Mouse (Mus musculus): Measurements from ENCODE around the gene Tomm34. TPM values are rescaled to one million over a fixed set of nuclear protein-coding genes. Genes with fewer than 3 reads are reported as not detected.
A peak's percentile ranks its signal among the peaks of the same experiment; 100 is the strongest.

The Tomm34 gene
- total and polyA plus RNA-seq, 3 experiments: 25.6 to 40.7 (median 26.8) TPM

DNA sequence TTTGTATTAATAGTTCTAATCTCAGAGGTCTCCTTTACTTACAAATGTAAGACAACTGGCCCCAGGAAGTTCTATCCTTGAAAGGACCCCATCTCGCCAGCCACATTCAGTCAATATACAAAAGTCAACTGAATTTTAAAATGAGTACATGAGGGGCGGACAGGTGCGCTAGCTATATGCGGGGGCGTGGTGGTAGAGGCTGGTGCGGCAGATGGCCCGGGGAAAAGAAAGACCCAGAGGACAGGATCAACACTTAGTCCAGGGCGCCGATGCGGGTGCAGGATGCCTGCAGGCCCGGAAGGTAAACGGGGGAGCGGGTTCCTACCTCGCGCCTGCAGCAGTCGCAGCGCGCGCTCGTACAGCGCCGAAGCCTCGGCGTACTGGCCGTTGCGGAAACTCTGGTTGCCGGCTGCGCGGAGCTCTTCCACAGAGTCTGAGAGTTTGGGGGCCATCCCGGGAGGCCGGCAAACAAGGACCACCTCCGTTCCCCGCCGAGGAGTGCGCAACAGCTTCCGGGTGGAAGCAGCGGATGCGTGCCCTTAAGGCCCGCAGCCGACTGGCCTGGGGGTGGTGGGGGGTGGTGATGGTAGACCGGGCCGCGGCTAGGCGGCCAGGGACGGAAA is 716 bp downstream of the Tomm34 start, which contains the start of gene Stk4:
TSS of gene Stk4 (plus strand) at position 181 of the 623 bp plus-strand sequence.
- dilution Hi-C loops (cut with MboI; ENCODE audit: extremely low pct_ligation_motif_present, extremely low pct_unique_long_range_greater_than_20kb, low sequenced_read_pairs): no loop called here
- peaks cover 5 to 40% of the 10 kb centered on the region in 2 experiments; a peak in 3 of 4 replicates for H3K4me1 ChIP-seq (ENCODE audit: control insufficient read depth in 1 of 2, insufficient read depth in 2 of 2)
- in situ Hi-C loops (cut with MboI; ENCODE audit: low pct_ligation_motif_present, low pct_unique_long_range_greater_than_20kb, low sequenced_read_pairs): no loop called here
- peak within 1 kb of the TSS; percentile 93 for H3K4me2 ChIP-seq (ENCODE audit: insufficient read depth, low read depth, poor library complexity, severe bottlenecking)
- peaks cover 16 to 39% of the 10 kb centered on the region in 2 experiments for H3K36me3 ChIP-seq (replicated peaks in 1 of 2; ENCODE audit: control insufficient read depth in 1 of 2, insufficient read depth in 1 of 2, low read length in 1 of 2)
- H3K4me3 ChIP-seq (replicated peaks in 1 of 3; ENCODE audit: low read depth in 2 of 3, low read length in 2 of 3, poor library complexity in 1 of 3): peak within 1 kb of the TSS; percentile 87 to 94 (median 89)
- no peak for DNase-seq (ENCODE audit: extremely low read depth)
- H3K9ac ChIP-seq (ENCODE audit: insufficient read depth, low read depth): peak within 1 kb of the TSS; percentile 65
- TF ChIP-seq BHLHE40 (IDR thresholded peaks at IDR 0.05; ENCODE audit: low read depth, low read length) (peak; percentile 13; the same call in 1 of the 2 replicates), POLR2A (IDR thresholded peaks at IDR 0.05; ENCODE audit: low read depth, low read length) (no peak), UBTF (IDR thresholded peaks at IDR 0.05; ENCODE audit: low read depth, low read length) (peak; percentile 87), MAZ (IDR thresholded peaks at IDR 0.05; ENCODE audit: low read depth, low read length) (no peak), PAX5 (IDR thresholded peaks at IDR 0.05; ENCODE audit: low read length) (no peak)
- no peaks in the 10 kb centered on the region for H3K27me3 ChIP-seq (replicated peaks)
- peak within 1 kb of the TSS; percentile 2; the same call in 1 of the 2 replicates for H3K27ac ChIP-seq (ENCODE audit: insufficient read depth, low read depth)
- H3K9me3 ChIP-seq (replicated peaks; ENCODE audit: low read length): no peaks in the 10 kb centered on the region
- peaks cover 58% of the 10 kb centered on the region for H3K79me2 ChIP-seq (replicated peaks; ENCODE audit: control insufficient read depth, extremely low read depth, insufficient read depth, poor library complexity, severe bottlenecking)

- in situ Hi-C loops (cut with MboI; ENCODE audit: low pct_ligation_motif_present, low pct_unique_long_range_greater_than_20kb, low sequenced_read_pairs) (no loop called here), dilution Hi-C loops (cut with MboI; ENCODE audit: extremely low pct_ligation_motif_present, extremely low pct_unique_long_range_greater_than_20kb, low sequenced_read_pairs) (no loop called here)
- Histone ChIP-seq H3K27me3 (replicated peaks) (no peaks in the 10 kb centered on the region), H3K4me3 (replicated peaks in 1 of 3; ENCODE audit: low read depth in 2 of 3, low read length in 2 of 3, poor library complexity in 1 of 3) (no peak overlapping the region), H3K27ac (ENCODE audit: insufficient read depth, low read depth) (no peak overlapping the region), H3K9me3 (replicated peaks; ENCODE audit: low read length) (no peaks in the 10 kb centered on the region), H3K4me1 (ENCODE audit: control insufficient read depth in 1 of 2, insufficient read depth in 2 of 2) (no peaks in the 10 kb centered on the region), H3K36me3 (replicated peaks in 1 of 2; ENCODE audit: control insufficient read depth in 1 of 2, insufficient read depth in 1 of 2, low read length in 1 of 2) (peaks cover 86 to 94% of the 10 kb centered on the region in 2 experiments), H3K4me2 (ENCODE audit: insufficient read depth, low read depth, poor library complexity, severe bottlenecking) (no peak overlapping the region), H3K79me2 (replicated peaks; ENCODE audit: control insufficient read depth, extremely low read depth, insufficient read depth, poor library complexity, severe bottlenecking) (no peaks in the 10 kb centered on the region), H3K9ac (ENCODE audit: insufficient read depth, low read depth) (no peak overlapping the region)
- no peak for DNase-seq (ENCODE audit: extremely low read depth)
- TF ChIP-seq PAX5 (IDR thresholded peaks at IDR 0.05; ENCODE audit: low read length) (no peak), USF2 (conservative IDR thresholded peaks at IDR 0.05; ENCODE audit: low read depth, low read length) (no peak), POLR2A (IDR thresholded peaks at IDR 0.05; ENCODE audit: low read depth, low read length) (no peak), EP300 (IDR thresholded peaks at IDR 0.05; ENCODE audit: low read length) (no peak), MAZ (IDR thresholded peaks at IDR 0.05; ENCODE audit: low read depth, low read length) (no peak)
These were observed 11.2 kb downstream of the Tomm34 start for GRCm38 (mm10) chr2:164059634-164060235.

- Histone ChIP-seq H3K4me1 (ENCODE audit: control insufficient read depth in 1 of 2, insufficient read depth in 2 of 2) (no peaks in the 10 kb centered on the region), H3K9me3 (replicated peaks; ENCODE audit: low read length) (no peaks in the 10 kb centered on the region), H3K4me2 (ENCODE audit: insufficient read depth, low read depth, poor library complexity, severe bottlenecking) (no peak overlapping the region), H3K27me3 (replicated peaks) (no peaks in the 10 kb centered on the region), H3K4me3 (replicated peaks in 1 of 3; ENCODE audit: low read depth in 2 of 3, low read length in 2 of 3, poor library complexity in 1 of 3) (no peak overlapping the region), H3K9ac (ENCODE audit: insufficient read depth, low read depth) (no peak overlapping the region), H3K27ac (ENCODE audit: insufficient read depth, low read depth) (no peak overlapping the region), H3K79me2 (replicated peaks; ENCODE audit: control insufficient read depth, extremely low read depth, insufficient read depth, poor library complexity, severe bottlenecking) (no peaks in the 10 kb centered on the region), H3K36me3 (replicated peaks in 1 of 2; ENCODE audit: control insufficient read depth in 1 of 2, insufficient read depth in 1 of 2, low read length in 1 of 2) (peaks cover 65 to 94% of the 10 kb centered on the region in 2 experiments)
- dilution Hi-C loops (cut with MboI; ENCODE audit: extremely low pct_ligation_motif_present, extremely low pct_unique_long_range_greater_than_20kb, low sequenced_read_pairs): no loop called here
- DNase-seq (ENCODE audit: extremely low read depth): no peak
- no peak for TF ChIP-seq GABPA (IDR thresholded peaks at IDR 0.05; ENCODE audit: insufficient replicate concordance, low read depth, low read length)
- in situ Hi-C loops (cut with MboI; ENCODE audit: low pct_ligation_motif_present, low pct_unique_long_range_greater_than_20kb, low sequenced_read_pairs): no loop called here
These were observed 16.3 kb downstream of the Tomm34 start for GRCm38 (mm10) chr2:164054671-164055070.
